Mouse (Mus musculus): Measurements from ENCODE around the gene Npas3. TPM values are rescaled to one million over a fixed set of nuclear protein-coding genes. Genes with fewer than 3 reads are reported as not detected.
"Not testable (repeated sequence)": the region's sequence is repeated elsewhere in the genome, so short reads cannot be mapped to it uniquely, and the experiment has no call there.

The Npas3 gene
- not detected in 3 replicates for total RNA-seq (2017)

- no peak for ATAC-seq (replicated peaks; ENCODE audit: insufficient number of reproducible peaks, low FRiP score, low TSS enrichment, poor library complexity, severe bottlenecking)
Measured at GRCm38 (mm10) chr12:53248101-53248727, at the start of gene Npas3. TSS of gene Npas3 (plus strand) at chr12:53248677.

GRCm38 (mm10) chr12:53217141-53217540 is 31.3 kb upstream of the Npas3 start:
- ATAC-seq (replicated peaks; ENCODE audit: insufficient number of reproducible peaks, low FRiP score, low TSS enrichment, poor library complexity, severe bottlenecking): no peak

GRCm38 (mm10) chr12:53222742-53223141 is 25.7 kb upstream of the Npas3 start:
- ATAC-seq (replicated peaks; ENCODE audit: insufficient number of reproducible peaks, low FRiP score, low TSS enrichment, poor library complexity, severe bottlenecking): no peak

DNA sequence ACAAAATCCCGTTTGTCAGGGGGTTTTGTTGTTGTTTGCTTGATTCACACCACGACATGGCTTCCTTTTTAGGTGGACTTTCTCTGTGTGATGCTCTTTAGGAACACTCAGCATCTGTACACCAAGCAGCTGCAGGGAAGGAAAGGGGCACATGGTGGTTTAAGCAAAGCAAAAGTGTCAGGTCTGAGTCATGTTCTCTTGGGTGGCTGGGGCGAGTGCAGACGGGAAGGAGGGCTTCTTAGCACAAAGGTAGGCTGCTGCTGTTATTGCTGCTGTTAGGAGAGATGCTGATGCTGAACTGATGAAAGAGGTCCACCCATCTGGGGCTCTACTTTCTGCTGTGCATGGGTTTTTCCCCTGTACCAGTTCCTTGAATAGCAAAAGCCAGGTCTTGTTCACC is 21.1 kb upstream of the Npas3 start:
- ATAC-seq (replicated peaks; ENCODE audit: insufficient number of reproducible peaks, low FRiP score, low TSS enrichment, poor library complexity, severe bottlenecking): no peak

- ATAC-seq (replicated peaks; ENCODE audit: insufficient number of reproducible peaks, low FRiP score, low TSS enrichment, poor library complexity, severe bottlenecking): no peak
Measured at GRCm38 (mm10) chr12:53229419-53229818, 19.1 kb upstream of the Npas3 start.

DNA sequence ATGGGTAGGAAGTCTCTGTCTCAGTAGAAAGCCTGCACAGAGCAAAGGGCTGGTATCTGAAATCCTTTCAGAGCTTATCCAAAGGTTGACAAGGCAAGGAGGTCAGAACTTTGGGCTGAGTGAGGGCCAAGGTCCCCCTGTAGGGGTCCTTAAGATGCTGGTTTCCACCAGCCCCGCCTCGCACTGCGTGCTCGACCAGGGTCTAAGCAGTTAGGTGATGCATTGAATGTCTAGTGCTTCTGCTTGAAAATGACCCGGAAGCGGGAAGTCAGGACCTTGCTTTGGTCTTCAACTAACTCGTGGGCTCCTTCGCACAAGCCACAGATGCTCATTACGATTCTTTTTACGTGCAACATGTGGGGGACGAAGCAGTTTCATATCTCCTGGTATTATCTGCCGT is 2.3 kb upstream of the Npas3 start:
- ATAC-seq (replicated peaks; ENCODE audit: insufficient number of reproducible peaks, low FRiP score, low TSS enrichment, poor library complexity, severe bottlenecking): no peak

DNA sequence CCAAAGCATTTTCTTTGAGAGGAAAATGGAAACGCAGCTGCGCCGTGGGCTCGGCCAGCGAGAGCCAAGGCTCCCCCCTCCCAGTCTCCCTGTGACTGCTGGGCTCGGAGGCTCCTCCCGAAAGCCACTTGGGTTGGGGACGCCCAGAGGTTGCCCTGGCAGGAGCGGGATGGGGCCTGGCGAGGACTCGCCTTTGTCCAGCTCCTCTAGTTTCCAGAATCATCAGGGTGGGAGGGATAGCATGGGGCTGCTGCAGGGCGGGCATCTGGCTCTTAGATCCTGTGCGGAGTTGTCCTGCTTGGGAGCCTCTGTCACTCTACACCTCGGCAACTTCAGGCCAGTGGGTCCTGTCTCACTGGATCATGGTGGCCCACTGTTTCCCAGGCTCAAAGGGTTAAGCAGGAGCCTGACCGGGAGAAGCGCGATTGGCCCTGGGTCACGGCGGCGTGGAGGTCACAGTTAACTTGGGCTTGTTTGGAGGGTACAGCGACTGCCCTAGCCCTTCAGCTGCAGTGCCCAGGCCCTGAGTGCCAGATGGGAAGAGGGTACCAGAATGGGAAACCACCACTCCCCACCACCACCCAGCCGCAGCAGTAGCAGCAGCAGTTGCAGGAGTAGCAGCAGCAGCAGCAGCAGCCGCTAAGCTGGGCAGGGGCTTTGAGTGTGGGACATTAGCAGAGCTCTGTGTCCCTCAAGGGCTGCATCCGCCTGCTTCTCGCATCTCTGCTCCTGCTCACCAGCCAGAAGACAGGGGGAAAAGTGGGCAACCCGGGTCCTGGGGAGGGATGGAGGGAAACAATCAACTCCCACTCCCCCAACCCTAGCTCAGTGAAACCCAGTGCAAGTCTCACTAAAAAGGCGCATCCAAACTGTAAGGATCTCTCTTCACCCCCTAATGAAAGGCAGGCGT is 1.6 kb upstream of the Npas3 start:
- ATAC-seq (replicated peaks; ENCODE audit: insufficient number of reproducible peaks, low FRiP score, low TSS enrichment, poor library complexity, severe bottlenecking): no peak

DNA sequence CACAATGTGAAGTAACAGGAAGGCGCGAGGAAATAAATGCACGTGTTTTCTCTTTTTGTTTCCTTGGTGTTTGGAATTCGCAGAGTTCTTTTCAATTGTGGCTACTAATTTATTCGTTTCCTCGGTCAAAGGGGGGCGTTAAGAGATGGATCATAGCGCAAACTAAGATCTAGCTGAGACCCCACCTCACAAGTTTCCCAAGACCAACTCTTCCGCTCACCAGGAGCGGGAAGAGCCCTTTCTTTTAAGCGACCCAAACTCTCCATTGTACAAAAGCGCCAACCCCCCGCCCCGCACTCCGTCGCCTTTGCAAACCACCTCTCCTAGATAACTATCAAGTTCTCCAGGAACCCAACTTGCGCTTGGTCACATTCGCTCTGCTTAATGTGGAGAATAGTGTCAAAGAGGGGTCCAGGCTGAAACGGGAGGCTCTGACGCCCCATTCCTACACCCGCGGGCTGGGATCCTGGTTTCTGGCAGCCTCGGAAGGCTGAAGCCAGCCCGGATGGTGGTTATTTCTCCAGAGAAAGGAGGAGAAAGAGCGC is 914 bp upstream of the Npas3 start:
- no peak for ATAC-seq (replicated peaks; ENCODE audit: insufficient number of reproducible peaks, low FRiP score, low TSS enrichment, poor library complexity, severe bottlenecking)

DNA sequence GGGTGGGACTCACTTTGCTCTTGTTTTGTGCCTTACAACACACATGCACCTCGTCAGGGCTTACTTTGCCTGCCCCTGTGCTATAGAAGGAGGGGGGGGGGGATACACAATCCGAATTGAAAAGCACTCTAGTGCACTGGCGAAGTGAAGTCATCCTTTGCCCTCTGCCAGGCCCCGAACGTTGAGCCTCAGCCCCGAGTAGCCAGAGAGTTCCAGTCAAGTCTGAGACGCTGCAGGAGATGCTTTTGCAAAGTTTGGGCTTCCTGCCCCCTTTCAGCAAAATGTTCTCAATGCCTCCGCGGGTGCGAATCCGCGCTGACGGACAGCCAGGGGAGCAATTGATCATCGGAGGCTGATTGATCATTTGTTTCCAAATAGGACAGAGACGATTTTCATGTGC is 319 bp downstream of the Npas3 start:
- ATAC-seq (replicated peaks; ENCODE audit: insufficient number of reproducible peaks, low FRiP score, low TSS enrichment, poor library complexity, severe bottlenecking): no peak

GRCm38 (mm10) chr12:53251701-53252181 is 3.3 kb downstream of the Npas3 start:
- no peak for ATAC-seq (replicated peaks; ENCODE audit: insufficient number of reproducible peaks, low FRiP score, low TSS enrichment, poor library complexity, severe bottlenecking)

DNA sequence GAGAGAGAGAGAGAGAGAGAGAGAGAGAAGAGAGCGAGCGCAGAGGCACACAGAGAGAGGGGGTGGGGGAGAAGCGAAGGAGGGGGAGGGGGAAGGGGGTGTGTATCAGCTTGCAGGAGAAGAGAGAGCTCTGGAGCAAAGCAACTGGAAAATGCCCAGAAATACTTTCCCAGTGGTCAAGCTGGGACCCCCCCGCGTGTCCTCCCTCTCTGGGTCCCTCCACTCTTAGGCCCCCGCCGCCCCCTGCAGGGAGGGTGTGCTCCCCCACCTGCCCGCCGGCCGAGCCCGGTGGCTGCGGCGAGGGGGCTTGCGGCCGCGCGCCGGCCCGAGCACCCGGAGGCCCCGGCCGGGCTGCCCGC is 3.7 kb downstream of the Npas3 start:
- no peak for ATAC-seq (replicated peaks; ENCODE audit: insufficient number of reproducible peaks, low FRiP score, low TSS enrichment, poor library complexity, severe bottlenecking)

DNA sequence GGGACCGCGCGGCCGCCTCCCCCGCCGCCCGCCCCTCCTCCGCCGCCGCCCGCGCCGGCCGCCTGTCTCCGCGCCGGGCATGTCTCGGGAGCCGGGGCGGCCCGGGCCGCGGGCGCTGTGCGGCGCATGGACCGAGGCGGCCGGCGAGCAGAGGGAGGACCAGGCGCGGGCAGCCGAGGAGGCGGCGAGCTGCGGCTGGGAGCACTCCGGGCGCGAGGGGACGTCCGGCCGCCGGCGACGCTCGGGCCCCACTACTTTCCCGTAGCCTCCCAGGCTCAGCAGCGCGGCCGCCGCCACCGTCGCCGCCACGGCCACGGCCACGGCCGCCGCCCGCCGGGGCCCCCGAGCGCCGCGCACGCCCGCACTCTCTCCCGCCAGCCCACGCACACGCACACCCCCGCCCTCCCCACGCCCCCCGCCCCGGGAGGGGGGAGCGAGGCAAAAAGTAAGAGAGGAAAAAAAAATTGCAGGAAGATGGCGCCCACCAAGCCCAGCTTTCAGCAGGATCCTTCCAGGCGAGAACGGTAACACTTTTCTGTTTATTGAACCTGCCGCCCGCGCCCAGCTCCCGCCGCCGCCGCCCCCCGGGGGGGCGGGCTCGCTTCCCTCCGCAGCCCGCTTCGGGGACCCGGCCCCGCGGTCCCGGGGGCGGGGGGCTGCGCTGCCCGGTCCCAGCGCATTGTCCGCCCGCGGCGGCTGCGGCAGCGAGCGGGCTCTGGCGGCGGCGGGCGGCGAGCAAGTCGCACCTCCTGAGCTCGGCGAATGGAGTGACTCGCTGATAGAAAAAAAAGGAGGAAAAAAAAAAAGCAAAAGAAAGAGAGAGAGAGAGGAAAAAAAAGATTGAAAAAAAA is 4.3 kb downstream of the Npas3 start:
- no peak for ATAC-seq (replicated peaks; ENCODE audit: insufficient number of reproducible peaks, low FRiP score, low TSS enrichment, poor library complexity, severe bottlenecking)

DNA sequence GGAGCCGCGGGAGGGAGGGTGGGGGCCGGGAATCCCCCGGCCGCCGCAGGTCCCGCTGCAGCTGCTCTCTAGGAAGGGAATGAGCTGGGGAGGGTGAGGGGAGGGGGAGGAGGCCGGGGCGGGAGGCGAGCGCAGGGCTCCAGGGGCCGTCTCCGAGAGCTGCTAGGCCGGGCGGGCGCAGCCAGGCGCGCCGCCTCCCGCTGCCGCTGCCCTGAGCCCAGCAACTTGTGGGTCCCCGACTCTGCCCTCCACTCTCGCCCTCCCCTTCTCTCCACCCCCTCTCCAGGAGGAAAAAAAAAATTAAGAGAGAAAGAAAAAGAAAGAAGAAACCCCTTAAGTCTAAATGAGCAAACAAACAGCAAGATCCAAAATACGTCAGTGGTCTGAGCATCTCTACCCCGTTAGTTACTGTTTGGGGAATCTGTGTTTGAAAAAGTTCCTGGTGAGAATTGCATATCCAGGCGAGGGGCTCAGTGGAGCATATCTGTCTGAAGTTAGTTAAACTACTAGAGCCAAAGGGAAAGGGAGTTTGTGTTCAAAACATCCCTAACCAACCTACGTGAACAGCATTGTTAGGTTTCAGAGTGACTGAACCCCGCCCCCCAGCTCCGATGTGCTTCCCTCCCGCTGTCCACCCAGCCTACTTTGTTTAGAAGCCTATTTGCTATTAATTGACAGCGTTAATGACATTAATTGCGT is 5.1 kb downstream of the Npas3 start:
- ATAC-seq (replicated peaks; ENCODE audit: insufficient number of reproducible peaks, low FRiP score, low TSS enrichment, poor library complexity, severe bottlenecking): no peak

DNA sequence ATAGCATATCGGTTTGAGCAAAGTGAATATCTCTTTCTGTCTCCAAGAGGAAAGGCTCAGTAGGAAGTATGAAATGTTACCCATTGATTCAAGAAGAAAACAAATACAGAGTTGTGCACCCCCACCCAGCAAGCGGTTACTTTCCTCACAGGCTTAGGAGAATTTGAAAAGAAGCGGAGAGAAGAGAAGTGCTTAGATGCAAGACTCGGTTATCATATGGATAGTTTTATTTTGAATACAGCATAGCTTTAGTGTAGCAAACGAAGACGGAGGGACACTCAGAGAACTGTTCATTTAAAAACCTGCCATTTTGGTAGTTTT is 5.6 kb downstream of the Npas3 start:
- ATAC-seq (replicated peaks; ENCODE audit: insufficient number of reproducible peaks, low FRiP score, low TSS enrichment, poor library complexity, severe bottlenecking): no peak

- ATAC-seq (replicated peaks; ENCODE audit: insufficient number of reproducible peaks, low FRiP score, low TSS enrichment, poor library complexity, severe bottlenecking): not testable (repeated sequence)
Measured at GRCm38 (mm10) chr12:53274502-53274901, 26.0 kb downstream of the Npas3 start.

GRCm38 (mm10) chr12:53277393-53277792 is 28.9 kb downstream of the Npas3 start:
- ATAC-seq (replicated peaks; ENCODE audit: insufficient number of reproducible peaks, low FRiP score, low TSS enrichment, poor library complexity, severe bottlenecking): no peak

DNA sequence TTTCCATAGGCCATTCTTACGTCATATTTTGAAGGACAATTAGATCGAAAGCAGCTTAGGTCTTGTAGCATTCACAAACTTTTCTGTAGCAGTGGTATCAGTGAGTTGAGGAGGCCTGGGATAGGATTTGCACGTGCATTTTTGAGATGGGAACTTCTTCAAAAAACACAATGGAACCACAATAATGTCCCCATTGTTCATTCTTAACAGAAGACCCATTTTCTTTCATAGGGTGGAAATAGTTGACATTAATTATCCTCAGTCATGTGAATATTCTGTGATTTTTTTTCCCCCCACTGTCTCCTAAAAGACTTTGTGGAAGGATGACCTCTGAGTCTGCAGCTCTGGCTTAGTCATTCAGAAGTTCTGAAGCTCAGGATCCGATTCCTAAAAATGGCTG is 41.9 kb downstream of the Npas3 start:
- ATAC-seq (replicated peaks; ENCODE audit: insufficient number of reproducible peaks, low FRiP score, low TSS enrichment, poor library complexity, severe bottlenecking): no peak

- ATAC-seq (replicated peaks; ENCODE audit: insufficient number of reproducible peaks, low FRiP score, low TSS enrichment, poor library complexity, severe bottlenecking): no peak
Measured at GRCm38 (mm10) chr12:53290846-53291245, 42.4 kb downstream of the Npas3 start.

DNA sequence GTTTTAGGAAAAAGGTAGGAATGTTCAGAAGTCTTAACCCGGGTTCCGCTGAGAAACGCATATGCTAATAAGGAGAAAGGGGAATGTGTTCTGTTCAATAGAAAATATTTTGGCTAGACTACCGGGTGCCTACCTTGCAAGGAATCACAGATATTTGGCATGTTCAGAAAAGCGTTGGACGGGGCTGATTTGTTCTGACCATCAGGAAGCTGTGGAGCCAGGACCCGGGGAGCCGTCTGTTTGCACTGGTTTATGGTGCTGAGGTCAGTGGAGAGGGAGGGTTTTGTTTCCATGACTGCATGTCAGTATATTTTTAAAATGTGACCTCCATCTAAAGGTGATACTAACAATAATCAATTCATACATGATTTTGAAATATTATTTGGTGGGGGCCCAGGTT is 43.5 kb downstream of the Npas3 start:
- no peak for ATAC-seq (replicated peaks; ENCODE audit: insufficient number of reproducible peaks, low FRiP score, low TSS enrichment, poor library complexity, severe bottlenecking)
